Mouse (Mus musculus) erythroblast, embryonic 14.5 days (primary cell): ENCODE results near the gene Tnfsf15. TPM values are rescaled to one million over a fixed set of nuclear protein-coding genes. Genes with fewer than 3 reads are reported as not detected.

Source experiments
- H3K27me3 ChIP-seq: 2 replicates; pipeline ENCODE4 v1.6.1; 2012; ENCODE audit warnings: inconsistent platforms; ENCODE audit not compliant: control insufficient read depth
- H3K36me3 ChIP-seq: 2 replicates; pipeline ENCODE4 v1.6.1; 2012; ENCODE audit warnings: mild to moderate bottlenecking, inconsistent platforms; ENCODE audit not compliant: control insufficient read depth
- H3K4me1 ChIP-seq: 2 replicates; pipeline ENCODE4 v1.6.1; 2012; ENCODE audit warnings: inconsistent platforms; ENCODE audit not compliant: control insufficient read depth
- H3K4me3 ChIP-seq: replicated peaks from 2 replicates; pipeline ENCODE3; 2012; ENCODE audit warnings: moderate library complexity, mild to moderate bottlenecking, inconsistent platforms
- H3K9me3 ChIP-seq: 2 replicates; pipeline ENCODE4 v1.6.1; 2012; ENCODE audit warnings: low read length, inconsistent platforms, mixed read lengths; ENCODE audit not compliant: control insufficient read depth
- GATA1 ChIP-seq: IDR thresholded peaks from 2 replicates; pipeline ENCODE4 v1.6.1; 2012; ENCODE audit warnings: low read length, inconsistent platforms, mixed read lengths
- TAL1 ChIP-seq: IDR thresholded peaks from 3 replicates; pipeline ENCODE4 v1.6.1; 2012; ENCODE audit warnings: low read length, inconsistent platforms, mixed read lengths
- polyA plus RNA-seq: library from polyadenylated mRNA; stranded (reverse); fragments of >175 nt; gene quantifications from 2 replicates; pipeline ENCODE4 v1.2.3, GENCODE M21; 2012

Gene Tnfsf15
- polyA plus RNA-seq, 1 experiment, result not detected

GRCm38 (mm10) chr4:63699749-63700148 lies 45.2 kb downstream of the Tnfsf15 start:
- no peaks in the 10 kb centered on the region for H3K4me1 ChIP-seq
- no peaks in the 10 kb centered on the region for H3K9me3 ChIP-seq
- no peak for TF ChIP-seq TAL1
- TF ChIP-seq GATA1, result no peak
- H3K4me3 ChIP-seq, result no peak overlapping the region
- no peaks in the 10 kb centered on the region for H3K27me3 ChIP-seq
- H3K36me3 ChIP-seq, result no peaks in the 10 kb centered on the region

- H3K36me3 ChIP-seq, result no peaks in the 10 kb centered on the region
- H3K27me3 ChIP-seq, result no peaks in the 10 kb centered on the region
- no peak overlapping the region for H3K4me3 ChIP-seq
- no peak for TF ChIP-seq TAL1
- no peak for TF ChIP-seq GATA1
- no peaks in the 10 kb centered on the region for H3K4me1 ChIP-seq
- no peaks in the 10 kb centered on the region for H3K9me3 ChIP-seq
These were observed 48.0 kb downstream of the Tnfsf15 start for GRCm38 (mm10) chr4:63696921-63697320.

- no peak for TF ChIP-seq GATA1
- TF ChIP-seq TAL1, result no peak
- no peaks in the 10 kb centered on the region for H3K36me3 ChIP-seq
- H3K4me3 ChIP-seq, result no peak overlapping the region
- no peaks in the 10 kb centered on the region for H3K4me1 ChIP-seq
- H3K27me3 ChIP-seq, result no peaks in the 10 kb centered on the region
- H3K9me3 ChIP-seq, result no peaks in the 10 kb centered on the region
These were observed 52.6 kb downstream of the Tnfsf15 start for GRCm38 (mm10) chr4:63692351-63692750.

- Histone ChIP-seq H3K27me3 (no peaks in the 10 kb centered on the region), H3K4me3 (no peak overlapping the region), H3K9me3 (no peaks in the 10 kb centered on the region), H3K36me3 (no peaks in the 10 kb centered on the region), H3K4me1 (no peaks in the 10 kb centered on the region)
- TF ChIP-seq GATA1, result no peak
- no peak for TF ChIP-seq TAL1
These were observed 57.5 kb downstream of the Tnfsf15 start for GRCm38 (mm10) chr4:63687429-63687828.

GRCm38 (mm10) chr4:63686157-63686556 lies 58.8 kb downstream of the Tnfsf15 start:
- H3K4me3 ChIP-seq, result no peak overlapping the region
- no peaks in the 10 kb centered on the region for H3K4me1 ChIP-seq
- no peaks in the 10 kb centered on the region for H3K9me3 ChIP-seq
- H3K27me3 ChIP-seq, result no peaks in the 10 kb centered on the region
- TF ChIP-seq TAL1 (no peak), GATA1 (no peak)
- H3K36me3 ChIP-seq, result no peaks in the 10 kb centered on the region

GRCm38 (mm10) chr4:63685253-63685525 lies 59.7 kb downstream of the Tnfsf15 start:
- Histone ChIP-seq H3K36me3 (no peaks in the 10 kb centered on the region), H3K9me3 (no peaks in the 10 kb centered on the region), H3K4me3 (no peak overlapping the region), H3K27me3 (no peaks in the 10 kb centered on the region), H3K4me1 (no peaks in the 10 kb centered on the region)
- TF ChIP-seq GATA1, result no peak
- no peak for TF ChIP-seq TAL1

GRCm38 (mm10) chr4:63684412-63685252 lies 60.3 kb downstream of the Tnfsf15 start:
- TF ChIP-seq GATA1 (no peak), TAL1 (no peak)
- Histone ChIP-seq H3K9me3 (no peaks in the 10 kb centered on the region), H3K27me3 (no peaks in the 10 kb centered on the region)

GRCm38 (mm10) chr4:63683716-63684115 lies 61.2 kb downstream of the Tnfsf15 start:
- no peaks in the 10 kb centered on the region for H3K9me3 ChIP-seq
- no peaks in the 10 kb centered on the region for H3K4me1 ChIP-seq
- H3K36me3 ChIP-seq, result no peaks in the 10 kb centered on the region
- TF ChIP-seq TAL1 (no peak), GATA1 (no peak)
- no peaks in the 10 kb centered on the region for H3K27me3 ChIP-seq
- no peak overlapping the region for H3K4me3 ChIP-seq

More at GRCm38 (mm10) chr4:63684412-63685252, 60.3 kb downstream of the Tnfsf15 start:
- H3K36me3 ChIP-seq, result no peaks in the 10 kb centered on the region
- no peaks in the 10 kb centered on the region for H3K4me1 ChIP-seq
- H3K4me3 ChIP-seq, result no peak overlapping the region

GRCm38 (mm10) chr4:63683056-63683455 lies 61.9 kb downstream of the Tnfsf15 start:
- TF ChIP-seq GATA1 (no peak), TAL1 (no peak)
- no peaks in the 10 kb centered on the region for H3K36me3 ChIP-seq
- H3K9me3 ChIP-seq, result no peaks in the 10 kb centered on the region
- no peak overlapping the region for H3K4me3 ChIP-seq
- H3K4me1 ChIP-seq, result no peaks in the 10 kb centered on the region
- no peaks in the 10 kb centered on the region for H3K27me3 ChIP-seq

- Histone ChIP-seq H3K4me1 (no peaks in the 10 kb centered on the region), H3K4me3 (no peak overlapping the region), H3K27me3 (no peaks in the 10 kb centered on the region), H3K9me3 (no peaks in the 10 kb centered on the region), H3K36me3 (no peaks in the 10 kb centered on the region)
- TF ChIP-seq TAL1 (no peak), GATA1 (no peak)
These were observed 62.5 kb downstream of the Tnfsf15 start for GRCm38 (mm10) chr4:63682441-63682840.
